ENCODE assay signal across 8 mouse cellular contexts in genomic region chr11:4134986-4135935, GRCm38 (mm10). TPM values are rescaled to one million over a fixed set of nuclear protein-coding genes. Genes with fewer than 3 reads are reported as not detected.
DNase-seq lines count a peak whose midpoint lies in the region; ATAC-seq lines count a peak whose summit lies in the region.

Gene Rnf215, plus strand, starts transcription at chr11:4135202.

- H3K27me3 ChIP-seq in hindbrain, embryonic 15.5 days, result no peaks in the 10 kb centered on the region

- no peaks in the 10 kb centered on the region; the same call in 1 of the 2 replicates for H3K79me2 ChIP-seq in macrophage (ENCODE audit: inconsistent target)

- peak within 1 kb of the TSS; percentile 66 for H3K4me3 ChIP-seq in hindbrain, embryonic 15.5 days
- H3K4me3 ChIP-seq in macrophage (ENCODE audit: inconsistent target), result peak within 1 kb of the TSS; percentile 57

- 2% methylated on average over 59 of the region's 66 CpGs for WGBS in hindbrain, embryonic 15.5 days
- WGBS in macrophage (ENCODE audit: missing documents), result 1% methylated on average over 55 of the region's 66 CpGs

- H3K4me2 ChIP-seq in hindbrain, embryonic 15.5 days, result peak within 1 kb of the TSS; percentile 61

- H3K4me1 ChIP-seq in hindbrain, embryonic 15.5 days (replicated peaks), result peaks cover 28% of the 10 kb centered on the region

- H3K9ac ChIP-seq in hindbrain, embryonic 15.5 days, result peak within 1 kb of the TSS; percentile 80

- DNase-seq in R1 (ENCODE audit: low read depth, low spot score), result peak; percentile 91
- peak; percentile 93 to 97 for DNase-seq in cerebellum, postnatal 25 days
- peak; percentile 84 to 85 for DNase-seq in frontal cortex, postnatal 36 days (ENCODE audit: low spot score in 2 of 2)
- peak; percentile 71 for DNase-seq in left cerebral cortex, adult 11 months (ENCODE audit: low spot score)
- peak; percentile 90 for DNase-seq in right cerebral cortex, adult 18-20 months
- DNase-seq in urinary bladder, postnatal 10 days (ENCODE audit: low spot score), result peak; percentile 73

- H3K9me3 ChIP-seq in hindbrain, embryonic 15.5 days, result no peaks in the 10 kb centered on the region

- H3K36me3 ChIP-seq in hindbrain, embryonic 15.5 days, result peaks cover 15% of the 10 kb centered on the region
- peaks cover 11% of the 10 kb centered on the region for H3K36me3 ChIP-seq in macrophage (ENCODE audit: inconsistent target)

- peak within 1 kb of the TSS; percentile 89 for H3K27ac ChIP-seq in hindbrain, embryonic 15.5 days (replicated peaks)
- peak within 1 kb of the TSS; percentile 38; the same call in 1 of the 2 replicates for H3K27ac ChIP-seq in macrophage

- peak; percentile 91 for ATAC-seq in hindbrain, embryonic 15.5 days (ENCODE audit: low FRiP score, low read depth)

RNA-seq across cellular contexts. Expression of gene Rnf215, which starts in this region (rescaled TPM):
- polyA plus RNA-seq in hindbrain, embryonic 15.5 days (2015; fragmentation: Nextera tagmentation; extraction: Ambion mirVana), result 46.4 and 48.7 TPM in 2 replicates
- total RNA-seq in macrophage (2018; cell fraction: chromatin; rRNA removed), result 10 to 100 TPM; 29.1 to 75.9 (median 51.8) TPM
- 10 to 100 TPM in 19 of 26 experiments, 1 to 10 TPM in 7; 6.4 to 19.5 (median 11.9) TPM for total RNA-seq in macrophage (2018; cell fraction: cytosol; rRNA removed)
- 10 to 100 TPM; 19.0 to 56.4 (median 38.0) TPM for total RNA-seq in macrophage (2018; cell fraction: nucleus; rRNA removed)
- 7.0 to 14.0 TPM (median 11.5 TPM) in 3 replicates for polyA plus RNA-seq in macrophage (2018)

Comparison
In these comparisons a context has a peak if more than half of its experiments do, and no peak if none do; other contexts are left out.
1. Peak in every context shown above with its lines: DNase-seq, ATAC-seq, H3K4me3 ChIP-seq and H3K27ac ChIP-seq.